Mouse (Mus musculus): ENCODE measurements around the gene Zfp747. TPM values are rescaled to one million over a fixed set of nuclear protein-coding genes. Genes with fewer than 3 reads are reported as not detected.
"Not testable (repeated sequence)": the region's sequence is repeated elsewhere in the genome, so short reads cannot be mapped to it uniquely, and the experiment has no call there.

The Zfp747 gene
- polyA plus RNA-seq, 1 experiment = 35.5 TPM

DNA sequence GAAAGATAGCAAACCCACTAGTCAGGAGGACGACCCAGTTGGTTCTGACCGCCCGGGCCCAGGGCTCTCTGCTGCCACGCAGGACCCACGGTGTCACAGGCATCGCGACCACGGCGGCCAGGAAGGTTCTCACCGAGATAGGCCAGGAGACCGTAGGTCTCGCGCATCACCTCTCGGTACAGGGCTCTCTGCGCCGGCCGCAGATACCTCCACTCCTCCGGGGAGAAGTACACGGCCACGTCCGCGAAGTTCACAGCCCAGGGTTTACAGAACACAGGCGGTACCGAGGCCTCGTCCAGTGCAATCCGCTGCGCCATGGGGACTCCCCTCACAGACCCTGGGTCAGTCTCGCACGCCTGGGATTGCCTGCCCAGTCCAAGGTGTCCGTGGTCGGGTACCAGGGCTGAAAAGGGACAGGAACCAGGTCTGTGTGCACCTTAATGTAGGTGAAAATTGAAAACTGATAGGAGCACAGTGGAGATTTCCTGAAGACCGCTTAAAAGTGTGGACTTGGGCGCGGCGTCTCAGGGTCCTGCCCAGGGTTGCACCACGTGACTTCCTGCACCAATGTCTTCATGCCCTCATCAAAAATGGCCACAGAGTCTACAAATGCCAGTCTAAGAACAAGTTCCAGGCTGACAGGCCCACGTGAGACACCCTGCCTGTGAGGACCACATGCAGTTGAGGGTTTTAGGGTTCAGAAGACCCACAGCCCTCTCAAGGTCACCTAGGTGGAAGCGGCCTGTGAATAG lies 11.0 kb upstream of the Zfp747 start, which contains the start of gene 9130019O22Rik:
Gene 9130019O22Rik, minus strand, starts transcription at position 526 of the 752 bp plus-strand sequence.
- Histone ChIP-seq H3K36me3 (ENCODE audit: control insufficient read depth, insufficient read depth, low read length) (peaks cover 13% of the 10 kb centered on the region), H3K27me3 (ENCODE audit: control insufficient read depth, insufficient read depth, low read length) (no peaks in the 10 kb centered on the region), H3K27ac (ENCODE audit: insufficient read depth, low read depth, low read length) (peak within 1 kb of the TSS; percentile 21; the same call in 1 of the 2 replicates), H3K4me3 (ENCODE audit: low read depth, low read length) (peak within 1 kb of the TSS; percentile 76), H3K4me1 (ENCODE audit: control insufficient read depth, insufficient read depth, insufficient read length, low read length) (peaks cover 1% of the 10 kb centered on the region; the same call in 1 of the 2 replicates)
- 6% methylated on average over 35 of the region's 38 CpGs for WGBS
- TF ChIP-seq POLR2A (IDR thresholded peaks at IDR 0.05; ENCODE audit: low read depth, low read length) = no peak
- TF ChIP-seq CTCF (IDR thresholded peaks at IDR 0.05; ENCODE audit: extremely low read depth, insufficient read length, insufficient replicate concordance, low read depth, low read length) = no peak

DNA sequence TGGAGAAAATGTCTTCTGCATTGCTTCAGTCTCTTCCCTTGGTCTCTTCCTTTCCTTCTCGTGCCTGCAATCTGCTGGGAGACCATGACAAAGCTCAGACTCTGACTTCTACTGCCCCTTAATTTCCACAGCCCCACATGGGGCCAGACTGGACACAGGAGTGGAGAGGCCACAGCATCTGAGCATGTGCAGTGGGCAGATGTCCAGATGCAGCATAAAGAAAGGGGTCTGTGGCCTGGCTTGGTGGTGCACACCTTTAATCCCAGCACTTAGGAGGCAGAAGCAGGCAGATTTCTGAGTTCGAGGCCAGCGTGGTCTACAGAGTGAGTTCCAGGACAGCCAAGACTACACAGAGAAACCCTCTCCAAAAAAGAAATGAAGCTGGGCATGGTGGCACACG lies 9.7 kb upstream of the Zfp747 start:
- not testable (repeated sequence) for H3K4me1 ChIP-seq (ENCODE audit: control insufficient read depth, insufficient read depth, insufficient read length, low read length); H3K27ac ChIP-seq (ENCODE audit: insufficient read depth, low read depth, low read length); H3K4me3 ChIP-seq (ENCODE audit: low read depth, low read length); H3K36me3 ChIP-seq (ENCODE audit: control insufficient read depth, insufficient read depth, low read length); H3K27me3 ChIP-seq (ENCODE audit: control insufficient read depth, insufficient read depth, low read length)
- WGBS = 95% methylated on average over 4 of the region's 4 CpGs

DNA sequence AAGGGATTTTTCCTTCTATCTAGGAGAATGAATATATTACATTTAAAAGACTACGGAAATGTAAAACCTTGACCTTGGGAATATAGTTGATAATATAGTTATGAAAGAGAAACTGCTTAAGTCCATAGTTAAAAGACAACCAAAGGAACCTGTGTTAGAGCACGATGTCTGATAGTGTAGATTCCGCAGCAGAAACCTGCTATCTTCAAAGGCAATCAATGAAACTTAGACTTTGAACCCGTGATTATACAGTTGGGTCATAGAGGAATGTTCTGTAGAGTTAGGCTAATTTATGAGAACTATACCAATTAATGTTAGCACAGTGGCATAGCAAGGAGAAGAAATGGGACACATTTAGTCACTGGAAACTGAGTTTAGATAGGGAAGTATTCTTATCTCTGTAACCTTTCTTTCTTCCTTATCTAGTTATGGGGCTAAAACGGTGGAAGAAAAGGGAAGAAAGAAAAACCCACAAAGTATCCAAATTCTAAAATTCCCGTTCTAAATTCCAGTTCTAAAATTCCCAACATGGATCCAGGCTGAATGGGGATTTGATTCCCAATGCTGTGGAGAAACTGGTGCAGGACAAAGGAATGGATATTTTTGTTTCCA lies 2.6 kb upstream of the Zfp747 start:
- WGBS = 22% methylated on average over 6 of the region's 6 CpGs
- Histone ChIP-seq H3K27me3 (ENCODE audit: control insufficient read depth, insufficient read depth, low read length) (no peaks in the 10 kb centered on the region), H3K36me3 (ENCODE audit: control insufficient read depth, insufficient read depth, low read length) (peaks cover 11% of the 10 kb centered on the region), H3K4me3 (ENCODE audit: low read depth, low read length) (no peak overlapping the region), H3K4me1 (ENCODE audit: control insufficient read depth, insufficient read depth, insufficient read length, low read length) (peaks cover 13% of the 10 kb centered on the region; the same call in 1 of the 2 replicates), H3K27ac (ENCODE audit: insufficient read depth, low read depth, low read length) (peak overlapping the region; percentile 94)
- no peak for TF ChIP-seq POLR2A (IDR thresholded peaks at IDR 0.05; ENCODE audit: low read depth, low read length)
- TF ChIP-seq CTCF (IDR thresholded peaks at IDR 0.05; ENCODE audit: extremely low read depth, insufficient read length, insufficient replicate concordance, low read depth, low read length) = no peak

DNA sequence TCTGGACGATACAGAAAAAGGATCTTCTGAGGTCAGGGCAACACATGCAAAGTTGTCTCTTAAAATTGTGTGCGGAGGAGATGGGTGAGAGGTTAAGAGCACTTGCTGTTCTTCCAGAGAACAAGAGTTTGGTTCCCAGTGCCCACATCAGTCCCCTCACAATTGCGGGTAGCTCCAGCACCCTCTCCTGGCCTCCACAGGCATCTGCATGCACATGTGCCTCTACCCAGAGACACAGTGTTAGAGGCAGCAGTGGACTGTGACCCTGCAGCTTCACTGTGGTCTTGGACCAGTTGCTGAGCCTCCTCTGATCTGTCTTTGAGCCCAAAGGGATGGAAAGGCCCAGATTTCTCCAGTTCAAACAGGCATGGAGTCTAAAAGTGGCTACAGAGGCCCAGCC lies 4.0 kb downstream of the Zfp747 start:
- not testable (repeated sequence) for H3K4me1 ChIP-seq (ENCODE audit: control insufficient read depth, insufficient read depth, insufficient read length, low read length); H3K4me3 ChIP-seq (ENCODE audit: low read depth, low read length); H3K27me3 ChIP-seq (ENCODE audit: control insufficient read depth, insufficient read depth, low read length); H3K27ac ChIP-seq (ENCODE audit: insufficient read depth, low read depth, low read length)
- H3K36me3 ChIP-seq (ENCODE audit: control insufficient read depth, insufficient read depth, low read length) = peaks cover 16% of the 10 kb centered on the region
- 82% methylated on average over 3 of the region's 3 CpGs for WGBS
- peak; percentile 12; the same call in 1 of the 2 replicates for TF ChIP-seq CTCF (IDR thresholded peaks at IDR 0.05; ENCODE audit: extremely low read depth, insufficient read length, insufficient replicate concordance, low read depth, low read length)

DNA sequence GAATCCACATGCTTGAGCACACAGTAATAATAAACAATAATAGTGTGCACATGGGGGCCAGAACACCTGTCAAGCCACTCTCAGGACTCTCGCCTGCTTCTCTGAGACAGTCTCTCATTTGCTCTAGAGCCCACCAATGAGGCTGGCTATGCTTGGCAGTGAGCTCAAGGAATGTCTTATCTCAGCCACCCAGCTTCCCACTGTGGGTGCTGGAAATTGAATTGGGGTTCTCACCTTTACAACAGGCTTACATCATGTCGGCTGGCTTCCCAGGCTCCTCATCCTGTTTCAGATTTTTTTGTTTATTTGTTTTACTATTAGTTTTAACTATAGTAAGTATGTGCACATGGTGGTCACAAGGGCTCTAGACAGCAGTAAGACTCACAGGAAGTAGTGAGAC lies 4.6 kb downstream of the Zfp747 start:
- no peak overlapping the region for H3K27ac ChIP-seq (ENCODE audit: insufficient read depth, low read depth, low read length)
- H3K4me3 ChIP-seq (ENCODE audit: low read depth, low read length) = no peak overlapping the region
- 78% methylated on average over 2 of the region's 2 CpGs for WGBS
- no peaks in the 10 kb centered on the region for H3K27me3 ChIP-seq (ENCODE audit: control insufficient read depth, insufficient read depth, low read length)
- peaks cover 13% of the 10 kb centered on the region; the same call in 1 of the 2 replicates for H3K4me1 ChIP-seq (ENCODE audit: control insufficient read depth, insufficient read depth, insufficient read length, low read length)
- H3K36me3 ChIP-seq (ENCODE audit: control insufficient read depth, insufficient read depth, low read length) = peaks cover 16% of the 10 kb centered on the region
- TF ChIP-seq POLR2A (IDR thresholded peaks at IDR 0.05; ENCODE audit: low read depth, low read length) = no peak
- no peak for TF ChIP-seq CTCF (IDR thresholded peaks at IDR 0.05; ENCODE audit: extremely low read depth, insufficient read length, insufficient replicate concordance, low read depth, low read length)

DNA sequence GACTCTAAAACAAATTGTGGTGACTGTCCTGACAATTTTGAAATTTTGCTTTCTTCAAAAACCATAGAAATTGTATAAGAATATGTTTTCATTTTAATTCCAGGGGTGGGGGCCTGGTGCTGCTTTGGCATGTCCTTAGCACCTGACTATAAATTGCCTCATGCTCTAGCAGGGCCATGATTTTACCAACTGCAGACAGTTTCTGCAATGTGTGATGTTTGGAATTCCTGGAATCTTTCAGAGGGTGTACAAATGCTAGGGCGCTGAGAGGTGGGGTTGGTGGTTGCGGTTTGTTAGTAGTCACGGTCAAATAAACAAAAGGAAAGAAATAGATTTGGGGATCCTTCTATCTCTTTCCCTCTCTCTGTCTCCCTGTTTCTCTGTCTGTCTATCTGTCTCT lies 9.6 kb downstream of the Zfp747 start:
- Histone ChIP-seq H3K4me1 (ENCODE audit: control insufficient read depth, insufficient read depth, insufficient read length, low read length) (peaks cover 17% of the 10 kb centered on the region), H3K27ac (ENCODE audit: insufficient read depth, low read depth, low read length) (peak overlapping the region; percentile 90), H3K4me3 (ENCODE audit: low read depth, low read length) (no peak overlapping the region), H3K27me3 (ENCODE audit: control insufficient read depth, insufficient read depth, low read length) (no peaks in the 10 kb centered on the region), H3K36me3 (ENCODE audit: control insufficient read depth, insufficient read depth, low read length) (no peaks in the 10 kb centered on the region)
- 91% methylated on average over 3 of the region's 3 CpGs for WGBS
- TF ChIP-seq CTCF (IDR thresholded peaks at IDR 0.05; ENCODE audit: extremely low read depth, insufficient read length, insufficient replicate concordance, low read depth, low read length) (no peak), POLR2A (IDR thresholded peaks at IDR 0.05; ENCODE audit: low read depth, low read length) (no peak)

DNA sequence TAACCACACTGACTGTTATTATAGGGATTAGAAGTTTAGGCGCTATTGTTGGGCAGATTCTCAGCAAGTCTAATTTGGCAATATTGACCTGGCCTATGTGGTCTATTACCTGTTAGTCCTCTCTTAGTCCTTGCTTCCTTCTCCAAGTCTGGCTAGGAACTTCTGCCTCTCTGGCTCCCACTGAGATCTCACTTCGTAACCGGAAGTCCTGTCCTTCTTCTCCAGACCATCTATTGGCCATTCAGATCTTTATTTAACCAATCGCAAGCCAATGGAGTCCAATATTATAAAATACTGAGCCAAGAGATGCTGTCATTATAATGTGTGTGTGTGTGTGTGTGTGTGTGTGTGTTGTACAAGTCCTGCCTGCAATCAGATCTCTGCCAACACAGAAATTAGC lies 11.7 kb downstream of the Zfp747 start:
- WGBS = 59% methylated on average over 4 of the region's 4 CpGs
- no peaks in the 10 kb centered on the region for H3K36me3 ChIP-seq (ENCODE audit: control insufficient read depth, insufficient read depth, low read length)
- peak overlapping the region; percentile 82 for H3K27ac ChIP-seq (ENCODE audit: insufficient read depth, low read depth, low read length)
- TF ChIP-seq CTCF (IDR thresholded peaks at IDR 0.05; ENCODE audit: extremely low read depth, insufficient read length, insufficient replicate concordance, low read depth, low read length) (no peak), POLR2A (IDR thresholded peaks at IDR 0.05; ENCODE audit: low read depth, low read length) (no peak)
- no peaks in the 10 kb centered on the region for H3K27me3 ChIP-seq (ENCODE audit: control insufficient read depth, insufficient read depth, low read length)
- H3K4me3 ChIP-seq (ENCODE audit: low read depth, low read length) = peak overlapping the region; percentile 73; the same call in 1 of the 2 replicates
- peaks cover 23% of the 10 kb centered on the region for H3K4me1 ChIP-seq (ENCODE audit: control insufficient read depth, insufficient read depth, insufficient read length, low read length)
